Mouse (Mus musculus): ENCODE data around the gene Ppp1r16b. TPM values are rescaled to one million over a fixed set of nuclear protein-coding genes. Genes with fewer than 3 reads are reported as not detected.

Ppp1r16b gene
- total and polyA plus RNA-seq, 2 experiments, result 0.99 to 2.4 TPM

GRCm38 (mm10) chr2:158777490-158777889 lies 112.3 kb downstream of the Ppp1r16b start:
- DNase-seq (ENCODE audit: extremely low read depth, low read depth, low spot score), result no peak
- Histone ChIP-seq H3K36me3 (ENCODE audit: control insufficient read depth, insufficient read depth, low read length) (no peaks in the 10 kb centered on the region), H3K79me2 (ENCODE audit: control insufficient read depth, insufficient read depth, low read length) (no peaks in the 10 kb centered on the region), H3K27ac (replicated peaks; ENCODE audit: insufficient read depth, low read depth, low read length) (no peak overlapping the region), H3K9ac (ENCODE audit: low read depth, low read length) (no peak overlapping the region), H3K4me1 (ENCODE audit: control insufficient read depth, insufficient read depth, low read length) (no peaks in the 10 kb centered on the region), H3K4me3 (ENCODE audit: insufficient read depth, low read depth, low read length) (no peak overlapping the region), H3K27me3 (ENCODE audit: control insufficient read depth, insufficient read depth, low read length) (no peaks in the 10 kb centered on the region)
- TF ChIP-seq POLR2A (IDR thresholded peaks at IDR 0.05; ENCODE audit: extremely low read depth, insufficient read depth, low read length), result no peak
- TF ChIP-seq CTCF (IDR thresholded peaks at IDR 0.05; ENCODE audit: low read depth, low read length), result no peak
- 58% methylated on average over 6 of the region's 6 CpGs for WGBS

GRCm38 (mm10) chr2:158778349-158778748 lies 113.2 kb downstream of the Ppp1r16b start:
- Histone ChIP-seq H3K27ac (replicated peaks; ENCODE audit: insufficient read depth, low read depth, low read length) (no peak overlapping the region), H3K36me3 (ENCODE audit: control insufficient read depth, insufficient read depth, low read length) (no peaks in the 10 kb centered on the region), H3K79me2 (ENCODE audit: control insufficient read depth, insufficient read depth, low read length) (no peaks in the 10 kb centered on the region), H3K9ac (ENCODE audit: low read depth, low read length) (no peak overlapping the region), H3K27me3 (ENCODE audit: control insufficient read depth, insufficient read depth, low read length) (no peaks in the 10 kb centered on the region), H3K4me3 (ENCODE audit: insufficient read depth, low read depth, low read length) (no peak overlapping the region), H3K4me1 (ENCODE audit: control insufficient read depth, insufficient read depth, low read length) (peaks cover under 1% of the 10 kb centered on the region; the same call in 1 of the 2 replicates)
- WGBS, result 86% methylated on average over 7 of the region's 7 CpGs
- TF ChIP-seq CTCF (IDR thresholded peaks at IDR 0.05; ENCODE audit: low read depth, low read length), result no peak
- DNase-seq (ENCODE audit: extremely low read depth, low read depth, low spot score), result no peak

- H3K9ac ChIP-seq (ENCODE audit: low read depth, low read length), result no peak overlapping the region
- no peaks in the 10 kb centered on the region for H3K27me3 ChIP-seq (ENCODE audit: control insufficient read depth, insufficient read depth, low read length)
- no peaks in the 10 kb centered on the region for H3K36me3 ChIP-seq (ENCODE audit: control insufficient read depth, insufficient read depth, low read length)
- TF ChIP-seq POLR2A (IDR thresholded peaks at IDR 0.05; ENCODE audit: extremely low read depth, insufficient read depth, low read length), result no peak
- TF ChIP-seq CTCF (IDR thresholded peaks at IDR 0.05; ENCODE audit: low read depth, low read length), result no peak
- WGBS, result 97% methylated on average over 7 of the region's 7 CpGs
- H3K79me2 ChIP-seq (ENCODE audit: control insufficient read depth, insufficient read depth, low read length), result no peaks in the 10 kb centered on the region
- peaks cover 2% of the 10 kb centered on the region; the same call in 1 of the 2 replicates for H3K4me1 ChIP-seq (ENCODE audit: control insufficient read depth, insufficient read depth, low read length)
- H3K4me3 ChIP-seq (ENCODE audit: insufficient read depth, low read depth, low read length), result no peak overlapping the region
- H3K27ac ChIP-seq (replicated peaks; ENCODE audit: insufficient read depth, low read depth, low read length), result no peak overlapping the region
- DNase-seq (ENCODE audit: extremely low read depth, low read depth, low spot score), result no peak
Measured at GRCm38 (mm10) chr2:158781126-158781525, 115.9 kb downstream of the Ppp1r16b start.

- no peak overlapping the region for H3K4me3 ChIP-seq (ENCODE audit: insufficient read depth, low read depth, low read length)
- 79% methylated on average over 14 of the region's 14 CpGs for whole genome bisulfite sequencing
- H3K4me1 ChIP-seq (ENCODE audit: control insufficient read depth, insufficient read depth, low read length), result peaks cover 2% of the 10 kb centered on the region; the same call in 1 of the 2 replicates
- H3K9ac ChIP-seq (ENCODE audit: low read depth, low read length), result no peak overlapping the region
- H3K27ac ChIP-seq (replicated peaks; ENCODE audit: insufficient read depth, low read depth, low read length), result no peak overlapping the region
- H3K27me3 ChIP-seq (ENCODE audit: control insufficient read depth, insufficient read depth, low read length), result no peaks in the 10 kb centered on the region
- no peak for DNase-seq (ENCODE audit: extremely low read depth, low read depth, low spot score)
- no peaks in the 10 kb centered on the region for H3K79me2 ChIP-seq (ENCODE audit: control insufficient read depth, insufficient read depth, low read length)
- no peaks in the 10 kb centered on the region for H3K36me3 ChIP-seq (ENCODE audit: control insufficient read depth, insufficient read depth, low read length)
- no peak for TF ChIP-seq POLR2A (IDR thresholded peaks at IDR 0.05; ENCODE audit: extremely low read depth, insufficient read depth, low read length)
- TF ChIP-seq CTCF (IDR thresholded peaks at IDR 0.05; ENCODE audit: low read depth, low read length), result no peak
Measured at GRCm38 (mm10) chr2:158786927-158787795, 122.0 kb downstream of the Ppp1r16b start.

GRCm38 (mm10) chr2:158794494-158795004 lies 129.4 kb downstream of the Ppp1r16b start, which contains the start of gene Dhx35:
Dhx35 (plus strand) TSS chr2:158794807.
- 1% methylated on average over 33 of the region's 33 CpGs for WGBS
- H3K4me3 ChIP-seq (ENCODE audit: insufficient read depth, low read depth, low read length), result peak within 1 kb of the TSS; percentile 89
- no peaks in the 10 kb centered on the region; the same call in 1 of the 2 replicates for H3K79me2 ChIP-seq (ENCODE audit: control insufficient read depth, insufficient read depth, low read length)
- peaks cover 2% of the 10 kb centered on the region for H3K4me1 ChIP-seq (ENCODE audit: control insufficient read depth, insufficient read depth, low read length)
- no peaks in the 10 kb centered on the region for H3K36me3 ChIP-seq (ENCODE audit: control insufficient read depth, insufficient read depth, low read length)
- H3K9ac ChIP-seq (ENCODE audit: low read depth, low read length), result peak within 1 kb of the TSS; percentile 71
- peak; percentile 87 for DNase-seq (ENCODE audit: extremely low read depth, low read depth, low spot score)
- peak within 1 kb of the TSS; percentile 13 for H3K27ac ChIP-seq (replicated peaks; ENCODE audit: insufficient read depth, low read depth, low read length)
- TF ChIP-seq POLR2A (IDR thresholded peaks at IDR 0.05; ENCODE audit: extremely low read depth, insufficient read depth, low read length) (0 out of 2 replicates have a peak, but pooled peaks have one; percentile 29), CTCF (IDR thresholded peaks at IDR 0.05; ENCODE audit: low read depth, low read length) (no peak)
- H3K27me3 ChIP-seq (ENCODE audit: control insufficient read depth, insufficient read depth, low read length), result no peaks in the 10 kb centered on the region
